Mouse (Mus musculus): ENCODE data around the gene Loxl3.

DNA sequence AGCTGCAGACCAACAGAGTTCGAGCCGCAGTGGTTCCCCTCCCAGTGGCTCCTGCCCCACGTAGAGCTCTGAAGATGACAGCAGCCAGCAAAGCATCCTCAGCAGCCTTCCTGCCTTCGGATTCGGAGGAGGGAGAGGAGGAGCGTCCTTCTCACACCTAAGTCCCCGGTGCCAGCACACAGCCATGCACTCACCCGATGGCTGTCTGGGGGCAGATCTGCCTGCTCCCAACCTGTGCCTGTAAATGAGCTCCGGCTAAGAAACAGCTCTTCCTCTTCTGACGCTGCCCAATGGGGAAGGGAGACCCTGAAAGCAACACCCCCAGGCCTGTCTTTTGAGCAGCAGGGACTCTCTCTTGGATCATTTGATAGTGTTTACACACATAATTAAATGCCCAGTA, 4.2 kb upstream of the Loxl3 start:
- TF ChIP-seq CTCF (IDR thresholded peaks at IDR 0.05; ENCODE audit: insufficient read depth, low read length) (no peak), POLR2A (IDR thresholded peaks at IDR 0.05; ENCODE audit: borderline replicate concordance, extremely low read depth, low read depth, low read length) (no peak)
